Mouse (Mus musculus) hindbrain, embryonic 14.5 days (tissue): Measurements from ENCODE around the gene Zfyve26. TPM values are rescaled to one million over a fixed set of nuclear protein-coding genes. Genes with fewer than 3 reads are reported as not detected.

Experiments used
- ATAC-seq: fragments of 200-750 bp; cut with Nextera tagmentation; 2 replicates; pipeline ENCODE4 v1.8.0; 2017; ENCODE audit warnings: moderate number of reproducible peaks, mild to moderate bottlenecking, moderate TSS enrichment, moderate library complexity; ENCODE audit not compliant: low FRiP score
- DNase-seq: peaks from one replicate; pipeline ENCODE4 v3.0.0-alpha.2; 2015; ENCODE audit warnings: low spot score
- H3K27ac ChIP-seq: fragments of 300-500 bp; sonication (generic); 2 replicates; pipeline ENCODE4 v1.5.1; 2014; ENCODE audit warnings: mild to moderate bottlenecking, moderate library complexity
- H3K27me3 ChIP-seq: fragments of 300-500 bp; sonication (generic); 2 replicates; pipeline ENCODE4 v1.6.1; 2014; ENCODE audit warnings: mild to moderate bottlenecking, low read length, mixed read lengths; ENCODE audit not compliant: control insufficient read depth, insufficient read depth
- H3K36me3 ChIP-seq: fragments of 300-500 bp; sonication (generic); replicated peaks from 2 replicates; pipeline ENCODE4 v1.6.1; 2014; ENCODE audit not compliant: control insufficient read depth, insufficient read depth
- H3K4me1 ChIP-seq: fragments of 300-500 bp; sonication (generic); replicated peaks from 2 replicates; pipeline ENCODE4 v1.6.1; 2014; ENCODE audit warnings: antibody characterized with exemption, low read length, mixed read lengths; ENCODE audit not compliant: control insufficient read depth, insufficient read depth
- H3K4me2 ChIP-seq: fragments of 300-500 bp; sonication (generic); replicated peaks from 2 replicates; pipeline ENCODE4 v1.6.1; 2014; ENCODE audit warnings: mild to moderate bottlenecking, moderate library complexity
- H3K4me3 ChIP-seq: fragments of 300-500 bp; sonication (generic); replicated peaks from 2 replicates; pipeline ENCODE4 v1.5.1; 2014; ENCODE audit warnings: mild to moderate bottlenecking, low read length
- H3K9ac ChIP-seq: fragments of 300-500 bp; sonication (generic); 2 replicates; pipeline ENCODE4 v1.6.1; 2014
- H3K9me3 ChIP-seq: fragments of 300-500 bp; sonication (generic); 2 replicates; pipeline ENCODE4 v1.6.1; 2016; ENCODE audit warnings: low read length; ENCODE audit not compliant: control insufficient read depth
- WGBS: fragments of 180-500 bp; shearing (Covaris S2); extraction: QIAGEN DNeasy Blood & Tissue Kit; methylation state at CpG from one replicate; pipeline ENCODE4 v1.1.7; 2014; 5-methylcytosine and 5-hydroxymethylcytosine counted together
- polyA plus RNA-seq: library from polyadenylated mRNA; unstranded; fragments of >200 nt; fragmentation: Nextera tagmentation; extraction: Ambion mirVana; gene quantifications from 2 replicates; pipeline ENCODE4 v1.2.1, GENCODE M21; 2014

Gene Zfyve26
- polyA plus RNA-seq, 1 experiment from 2014 or later: 11.7 TPM

DNA sequence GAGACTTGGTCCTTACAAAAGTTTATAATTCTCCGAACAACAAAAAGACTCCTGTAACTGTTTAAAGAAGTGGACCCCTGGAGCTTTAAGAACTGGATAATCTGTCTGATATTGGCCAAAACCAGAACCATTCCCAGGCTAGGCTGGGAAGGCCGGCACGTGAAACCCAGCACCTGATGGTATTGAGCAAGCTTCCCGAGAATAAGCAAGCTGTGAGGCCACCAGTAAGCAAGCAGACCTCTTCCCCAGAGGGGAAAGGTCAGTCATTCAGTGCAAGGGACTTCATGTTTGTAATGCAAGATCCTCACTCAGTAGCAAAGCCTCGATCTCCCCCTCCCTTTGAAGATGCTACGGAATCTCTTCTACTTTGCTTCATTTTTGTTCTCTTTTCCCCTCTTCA lies 3.2 kb downstream of the Zfyve26 start:
- ATAC-seq (no peak), DNase-seq (no peak)
- H3K27me3 ChIP-seq: no peaks in the 10 kb centered on the region
- no peaks in the 10 kb centered on the region for H3K9me3 ChIP-seq
- peaks cover 26% of the 10 kb centered on the region for H3K36me3 ChIP-seq
- no peak overlapping the region for H3K4me2 ChIP-seq
- whole genome bisulfite sequencing: 87% methylated on average over 6 of the region's 6 CpGs
- H3K4me1 ChIP-seq: peaks cover 13% of the 10 kb centered on the region
- H3K9ac ChIP-seq: no peak overlapping the region
- H3K27ac ChIP-seq: no peak overlapping the region
- no peak overlapping the region for H3K4me3 ChIP-seq

DNA sequence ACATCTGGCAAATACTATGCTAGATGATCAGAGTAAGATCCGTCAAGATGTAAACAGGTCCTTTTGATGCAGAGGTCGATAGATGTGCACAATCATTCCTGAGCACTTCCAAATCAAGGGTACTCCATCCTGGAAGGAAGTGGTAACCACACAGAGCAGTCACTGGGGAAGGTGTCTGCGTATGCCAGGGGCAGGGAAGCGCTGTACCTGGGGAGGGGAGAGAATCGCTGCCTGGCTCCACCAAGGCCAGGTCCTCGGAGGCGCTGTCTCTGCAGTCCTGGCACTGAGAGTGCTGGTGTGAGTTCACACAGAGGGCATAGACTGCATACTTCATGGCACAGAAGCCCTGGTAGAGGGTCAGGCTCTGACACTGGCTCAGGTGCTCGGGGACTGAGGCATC lies 13.5 kb downstream of the Zfyve26 start:
- ATAC-seq (no peak), DNase-seq (no peak)
- Histone ChIP-seq H3K9me3 (no peaks in the 10 kb centered on the region), H3K4me3 (no peak overlapping the region), H3K9ac (no peak overlapping the region), H3K36me3 (peaks cover 98% of the 10 kb centered on the region), H3K27me3 (no peaks in the 10 kb centered on the region), H3K27ac (no peak overlapping the region), H3K4me2 (no peak overlapping the region), H3K4me1 (no peaks in the 10 kb centered on the region)
- WGBS: 93% methylated on average over 8 of the region's 8 CpGs

DNA sequence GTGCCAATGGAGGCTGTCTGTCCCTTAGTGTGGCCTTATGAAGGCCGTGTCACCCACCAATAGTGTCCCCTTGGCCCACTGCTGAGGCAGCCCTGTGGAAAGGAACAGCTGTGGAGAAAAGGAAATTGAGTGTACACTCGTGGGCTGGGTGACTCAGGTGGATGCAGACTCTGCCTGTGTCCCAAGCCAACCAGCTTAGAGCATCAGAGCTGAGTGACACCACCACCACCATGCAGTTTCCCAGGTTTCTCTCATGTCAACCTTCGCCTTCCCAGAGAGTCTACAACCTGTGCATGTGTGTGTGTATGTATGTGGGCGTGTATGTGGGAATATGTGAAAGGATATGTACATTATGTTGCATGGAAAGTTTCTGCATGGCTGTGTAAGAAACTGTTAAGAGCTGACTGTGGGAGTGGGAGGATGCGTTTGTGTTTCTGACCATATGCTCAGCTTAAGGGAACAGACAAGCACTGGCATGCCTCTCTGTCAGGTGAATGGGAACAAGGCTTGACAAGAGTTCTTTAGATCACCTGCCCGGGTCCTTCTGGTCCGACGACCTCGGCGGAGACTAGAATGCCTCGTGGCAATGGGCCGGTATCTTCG lies 16.5 kb downstream of the Zfyve26 start:
- ATAC-seq (no peak), DNase-seq (no peak)
- no peaks in the 10 kb centered on the region for H3K4me1 ChIP-seq
- WGBS: 96% methylated on average over 13 of the region's 13 CpGs
- no peak overlapping the region for H3K9ac ChIP-seq
- no peak overlapping the region for H3K27ac ChIP-seq
- no peaks in the 10 kb centered on the region for H3K27me3 ChIP-seq
- H3K36me3 ChIP-seq: peaks cover 96% of the 10 kb centered on the region
- no peak overlapping the region for H3K4me2 ChIP-seq
- no peaks in the 10 kb centered on the region for H3K9me3 ChIP-seq
- H3K4me3 ChIP-seq: no peak overlapping the region

DNA sequence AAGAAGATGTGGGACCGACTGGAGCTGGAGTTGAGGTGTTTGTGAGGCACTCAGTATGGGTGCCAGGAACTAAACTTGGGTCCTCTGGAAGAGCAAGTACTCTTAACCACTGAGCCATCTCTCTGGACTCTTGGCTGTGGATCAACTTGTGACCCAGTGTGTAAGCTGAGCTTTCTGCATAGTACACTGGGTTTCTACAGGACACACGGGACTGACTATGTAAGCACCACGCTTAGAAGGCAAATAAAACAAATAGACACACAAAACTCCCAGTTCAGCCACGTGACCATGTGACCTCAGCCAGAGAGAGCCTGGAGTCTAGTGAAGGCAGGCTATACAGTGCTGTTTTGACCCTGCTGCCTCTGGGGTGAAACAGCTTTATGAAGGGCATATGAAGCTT lies 23.5 kb downstream of the Zfyve26 start:
- H3K36me3 ChIP-seq: peaks cover 98% of the 10 kb centered on the region
- H3K27me3 ChIP-seq: no peaks in the 10 kb centered on the region
- WGBS: 91% methylated on average over 4 of the region's 4 CpGs
- H3K4me1 ChIP-seq: no peaks in the 10 kb centered on the region
- H3K9me3 ChIP-seq: no peaks in the 10 kb centered on the region
- DNase-seq (no peak), ATAC-seq (no peak)
- no peak overlapping the region for H3K4me2 ChIP-seq
- no peak overlapping the region for H3K4me3 ChIP-seq
- no peak overlapping the region for H3K9ac ChIP-seq
- no peak overlapping the region for H3K27ac ChIP-seq

DNA sequence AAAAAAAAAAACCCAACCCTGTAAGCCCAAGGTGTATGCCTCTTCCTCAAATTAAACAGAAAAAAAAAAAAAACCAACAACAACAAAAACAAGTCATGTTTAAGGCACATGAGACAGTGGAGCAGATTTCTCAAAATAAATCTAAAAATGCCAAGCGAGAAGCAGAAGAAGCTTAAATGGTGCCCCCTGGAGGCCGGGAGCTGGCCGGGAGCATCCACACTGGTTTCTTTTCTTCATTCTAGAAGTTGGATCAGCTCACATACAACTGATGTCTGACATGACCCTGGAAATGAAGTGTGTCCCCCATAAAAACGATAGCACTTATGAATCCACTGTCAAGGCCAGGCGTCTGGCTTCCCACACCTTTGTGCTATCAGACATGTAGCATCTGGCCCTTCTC lies 35.1 kb downstream of the Zfyve26 start:
- DNase-seq (peak; percentile 49), ATAC-seq (no peak)
- H3K36me3 ChIP-seq: peaks cover 85% of the 10 kb centered on the region
- no peaks in the 10 kb centered on the region for H3K27me3 ChIP-seq
- no peak overlapping the region for H3K9ac ChIP-seq
- no peak overlapping the region for H3K4me3 ChIP-seq
- no peak overlapping the region for H3K4me2 ChIP-seq
- no peak overlapping the region for H3K27ac ChIP-seq
- WGBS: 48% methylated on average over 5 of the region's 5 CpGs
- no peaks in the 10 kb centered on the region for H3K9me3 ChIP-seq
- no peaks in the 10 kb centered on the region for H3K4me1 ChIP-seq

DNA sequence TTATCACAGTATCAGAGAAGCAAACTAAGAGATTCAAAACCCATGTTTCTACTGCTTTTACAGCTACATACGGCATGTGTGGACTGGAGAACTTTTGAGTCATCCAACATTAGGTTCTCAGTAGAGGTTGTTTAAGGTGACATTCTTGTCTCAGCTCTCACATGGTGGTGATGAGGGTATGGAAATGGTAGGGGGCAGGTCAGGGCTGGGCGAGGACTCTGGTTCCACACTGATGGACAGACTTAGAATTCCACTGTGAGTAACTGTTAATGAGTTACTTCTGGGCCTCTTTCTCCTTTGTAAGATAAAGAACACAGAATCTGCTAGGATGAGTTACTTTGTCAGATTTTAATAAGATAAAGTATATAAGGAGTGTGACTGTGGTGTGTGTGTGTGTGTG lies 36.0 kb downstream of the Zfyve26 start:
- peaks cover 82% of the 10 kb centered on the region for H3K36me3 ChIP-seq
- H3K4me1 ChIP-seq: no peaks in the 10 kb centered on the region
- WGBS: 83% methylated on average over 2 of the region's 2 CpGs
- no peak overlapping the region for H3K27ac ChIP-seq
- no peak for ATAC-seq
- no peak overlapping the region for H3K9ac ChIP-seq
- H3K27me3 ChIP-seq: no peaks in the 10 kb centered on the region
- no peak overlapping the region for H3K4me2 ChIP-seq
- H3K9me3 ChIP-seq: no peaks in the 10 kb centered on the region
- H3K4me3 ChIP-seq: no peak overlapping the region
- no peak for DNase-seq

DNA sequence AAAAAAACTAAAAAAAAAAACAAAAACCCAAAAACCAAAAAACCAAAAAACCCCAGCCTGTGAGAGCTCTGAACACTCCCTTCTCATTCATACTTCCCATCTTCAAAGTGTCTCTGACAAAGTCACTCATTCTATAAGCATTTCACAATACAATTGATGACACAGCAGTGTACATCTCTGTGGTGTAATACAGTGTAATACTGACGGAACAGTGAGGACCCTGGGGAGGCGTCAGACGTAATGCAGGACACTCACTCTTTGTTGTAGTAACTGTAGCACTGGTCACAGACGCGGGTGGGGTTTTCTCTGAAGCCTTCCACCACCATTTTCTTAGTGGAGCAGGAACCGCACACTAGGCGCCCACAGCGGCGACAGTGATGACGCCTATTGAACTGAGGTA lies 41.1 kb downstream of the Zfyve26 start:
- Histone ChIP-seq H3K27me3 (no peaks in the 10 kb centered on the region), H3K36me3 (peaks cover 83% of the 10 kb centered on the region), H3K4me2 (no peak overlapping the region), H3K9me3 (no peaks in the 10 kb centered on the region), H3K4me1 (no peaks in the 10 kb centered on the region), H3K4me3 (no peak overlapping the region), H3K9ac (no peak overlapping the region), H3K27ac (no peak overlapping the region)
- WGBS: 95% methylated on average over 10 of the region's 10 CpGs
- no peak for DNase-seq
- no peak for ATAC-seq

DNA sequence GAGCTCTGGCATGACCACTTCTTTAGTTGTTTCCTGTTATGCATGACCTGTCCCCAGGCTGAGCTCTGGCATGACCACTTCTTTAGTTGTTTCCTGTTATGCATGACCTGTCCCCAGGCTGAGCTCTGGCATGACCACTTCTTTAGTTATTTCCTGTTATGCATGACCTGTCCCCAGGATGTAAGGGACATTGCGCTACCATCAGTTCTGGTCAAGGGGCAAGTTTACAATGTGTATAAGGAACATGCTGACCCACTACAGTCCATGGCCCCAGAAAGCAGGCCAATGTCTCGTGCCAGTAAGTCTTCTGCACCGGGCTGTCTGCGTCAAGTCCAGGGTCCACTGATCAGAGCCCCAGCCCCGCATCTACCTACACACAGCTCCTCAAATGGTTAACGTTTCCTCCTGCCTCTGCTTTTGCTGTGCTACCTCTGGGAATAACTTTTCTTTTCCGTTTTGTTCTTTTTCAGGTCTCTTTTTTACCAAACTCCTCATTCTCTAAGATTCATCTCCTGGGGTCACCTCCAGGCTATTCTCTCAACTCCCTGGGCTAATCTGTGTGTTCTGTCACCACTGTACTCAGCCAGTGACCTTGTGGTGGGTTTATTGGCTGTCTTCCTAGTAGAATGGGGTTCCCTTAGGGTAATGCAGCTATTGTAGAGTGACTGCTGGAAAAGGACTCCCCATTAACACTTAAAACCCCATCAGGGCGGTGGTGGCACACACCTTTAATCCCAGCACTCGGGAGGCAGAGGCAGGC lies 42.6 kb downstream of the Zfyve26 start:
- ATAC-seq: no peak
- H3K36me3 ChIP-seq: peaks cover 93% of the 10 kb centered on the region
- H3K9me3 ChIP-seq: no peaks in the 10 kb centered on the region
- H3K9ac ChIP-seq: no peak overlapping the region
- H3K4me2 ChIP-seq: no peak overlapping the region
- WGBS: 90% methylated on average over 9 of the region's 9 CpGs
- H3K27me3 ChIP-seq: no peaks in the 10 kb centered on the region
- DNase-seq: no peak
- H3K27ac ChIP-seq: no peak overlapping the region
- no peak overlapping the region for H3K4me3 ChIP-seq
- no peaks in the 10 kb centered on the region for H3K4me1 ChIP-seq

DNA sequence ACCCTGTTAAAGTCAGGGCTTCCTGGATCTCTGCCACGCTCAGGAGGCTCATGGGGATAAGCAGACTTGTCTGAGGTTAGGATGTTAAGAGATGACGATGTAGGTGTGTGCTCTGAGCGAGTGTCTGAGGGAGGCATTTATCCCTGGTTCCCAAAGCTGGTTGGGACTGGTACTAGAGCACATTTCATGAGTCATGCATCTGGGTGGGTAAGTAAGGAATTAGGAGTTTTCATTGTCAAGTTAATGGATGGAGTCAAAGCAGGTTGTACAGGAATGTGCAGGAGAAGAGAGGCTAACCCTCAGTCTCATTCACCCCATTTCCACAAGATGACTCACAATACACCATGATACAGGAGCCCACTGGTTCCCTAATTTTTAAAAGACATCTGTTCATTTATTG lies 48.0 kb downstream of the Zfyve26 start:
- Histone ChIP-seq H3K9ac (no peak overlapping the region), H3K27me3 (no peaks in the 10 kb centered on the region), H3K4me1 (no peaks in the 10 kb centered on the region), H3K27ac (no peak overlapping the region), H3K36me3 (peaks cover 96% of the 10 kb centered on the region), H3K4me2 (no peak overlapping the region), H3K4me3 (no peak overlapping the region), H3K9me3 (no peaks in the 10 kb centered on the region)
- ATAC-seq (no peak), DNase-seq (no peak)
- WGBS: 82% methylated on average over 3 of the region's 3 CpGs
